Mouse (Mus musculus): ENCODE measurements at regions not wholly inside any gene's neighbourhood (a gene's known extent, or its start where the extent isn't known, plus 50 kb on each side); places are given as distances from the start of the nearest gene placed in this dataset.

- Histone ChIP-seq H3K4me1 (ENCODE audit: control insufficient read depth) (peaks cover 1% of the 10 kb centered on the region; the same call in 1 of the 2 replicates), H3K27me3 (ENCODE audit: control insufficient read depth) (no peaks in the 10 kb centered on the region)
These were observed 109.1 kb upstream of the Mef2c start for GRCm38 (mm10) chr13:83394773-83395172.

DNA sequence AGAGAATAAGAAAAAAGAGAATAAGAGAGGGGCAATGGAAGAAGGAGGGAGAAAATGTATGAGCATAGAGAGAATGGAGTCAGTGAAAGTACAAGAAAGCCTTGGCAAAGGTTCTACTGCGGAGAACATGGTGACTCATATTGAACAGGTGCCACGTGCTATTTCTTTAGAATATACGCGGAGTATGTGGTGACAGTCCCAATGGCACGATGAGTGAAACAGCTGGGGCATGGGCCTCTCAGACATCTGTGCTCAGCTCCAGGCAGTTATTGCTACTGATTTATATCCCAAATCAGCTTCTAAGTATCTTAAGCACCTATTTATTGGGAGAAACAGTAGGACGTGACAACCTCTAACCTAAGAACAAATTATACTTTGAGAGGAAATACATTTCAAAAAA lies 104.5 kb upstream of the Mef2c start:
- Histone ChIP-seq H3K4me1 (ENCODE audit: control insufficient read depth) (no peaks in the 10 kb centered on the region), H3K36me3 (ENCODE audit: control insufficient read depth) (no peaks in the 10 kb centered on the region), H3K27me3 (ENCODE audit: control insufficient read depth) (no peaks in the 10 kb centered on the region), H3K4me3 (replicated peaks) (no peak overlapping the region), H3K9me3 (ENCODE audit: control insufficient read depth, low read length) (no peaks in the 10 kb centered on the region)
- TF ChIP-seq GATA1 (IDR thresholded peaks at IDR 0.05; ENCODE audit: low read length) (no peak), TAL1 (IDR thresholded peaks at IDR 0.05; ENCODE audit: low read length) (no peak)

More at GRCm38 (mm10) chr13:83394773-83395172, 109.1 kb upstream of the Mef2c start:
- no peaks in the 10 kb centered on the region for H3K9me3 ChIP-seq (ENCODE audit: control insufficient read depth, low read length)
- no peaks in the 10 kb centered on the region for H3K36me3 ChIP-seq (ENCODE audit: control insufficient read depth)
- no peak overlapping the region for H3K4me3 ChIP-seq (replicated peaks)
- no peak for TF ChIP-seq TAL1 (IDR thresholded peaks at IDR 0.05; ENCODE audit: low read length)
- TF ChIP-seq GATA1 (IDR thresholded peaks at IDR 0.05; ENCODE audit: low read length) = no peak

GRCm38 (mm10) chr13:83439619-83440436 lies 64.0 kb upstream of the Mef2c start:
- Histone ChIP-seq H3K9me3 (ENCODE audit: control insufficient read depth, low read length) (no peaks in the 10 kb centered on the region), H3K4me3 (replicated peaks) (no peak overlapping the region), H3K27me3 (ENCODE audit: control insufficient read depth) (no peaks in the 10 kb centered on the region), H3K4me1 (ENCODE audit: control insufficient read depth) (no peaks in the 10 kb centered on the region), H3K36me3 (ENCODE audit: control insufficient read depth) (no peaks in the 10 kb centered on the region)
- TF ChIP-seq GATA1 (IDR thresholded peaks at IDR 0.05; ENCODE audit: low read length) (no peak), TAL1 (IDR thresholded peaks at IDR 0.05; ENCODE audit: low read length) (no peak)

GRCm38 (mm10) chr13:83444277-83444676 lies 59.6 kb upstream of the Mef2c start:
- TF ChIP-seq TAL1 (IDR thresholded peaks at IDR 0.05; ENCODE audit: low read length) (no peak), GATA1 (IDR thresholded peaks at IDR 0.05; ENCODE audit: low read length) (no peak)
- no peaks in the 10 kb centered on the region for H3K4me1 ChIP-seq (ENCODE audit: control insufficient read depth)
- no peaks in the 10 kb centered on the region for H3K9me3 ChIP-seq (ENCODE audit: control insufficient read depth, low read length)
- no peaks in the 10 kb centered on the region for H3K27me3 ChIP-seq (ENCODE audit: control insufficient read depth)
- no peaks in the 10 kb centered on the region for H3K36me3 ChIP-seq (ENCODE audit: control insufficient read depth)
- no peak overlapping the region for H3K4me3 ChIP-seq (replicated peaks)

GRCm38 (mm10) chr13:83450820-83451219 lies 53.0 kb upstream of the Mef2c start:
- no peak for TF ChIP-seq GATA1 (IDR thresholded peaks at IDR 0.05; ENCODE audit: low read length)
- no peak for TF ChIP-seq TAL1 (IDR thresholded peaks at IDR 0.05; ENCODE audit: low read length)
- Histone ChIP-seq H3K9me3 (ENCODE audit: control insufficient read depth, low read length) (no peaks in the 10 kb centered on the region), H3K4me1 (ENCODE audit: control insufficient read depth) (no peaks in the 10 kb centered on the region), H3K4me3 (replicated peaks) (no peak overlapping the region), H3K27me3 (ENCODE audit: control insufficient read depth) (no peaks in the 10 kb centered on the region), H3K36me3 (ENCODE audit: control insufficient read depth) (no peaks in the 10 kb centered on the region)

DNA sequence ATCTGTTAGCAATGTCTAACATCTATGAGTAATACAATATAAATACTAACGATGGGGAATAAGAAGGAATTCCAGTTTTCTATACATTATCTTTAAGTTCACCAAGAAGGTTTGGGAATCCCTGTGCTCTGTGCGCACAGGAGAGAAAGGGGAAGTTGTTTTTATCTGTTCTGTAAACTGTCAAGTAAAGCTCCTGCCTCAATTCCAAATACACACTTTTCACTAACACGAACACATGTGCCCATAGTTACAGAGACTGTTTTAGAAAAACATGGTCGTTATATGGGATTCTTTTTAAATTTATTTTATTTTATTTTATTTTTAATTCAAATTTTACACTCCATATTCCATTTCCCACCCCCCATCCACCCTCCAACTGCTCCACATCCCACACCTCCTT lies 50.8 kb upstream of the Mef2c start:
- no peaks in the 10 kb centered on the region for H3K4me1 ChIP-seq (ENCODE audit: control insufficient read depth)
- no peak overlapping the region for H3K4me3 ChIP-seq (replicated peaks)
- no peak for TF ChIP-seq GATA1 (IDR thresholded peaks at IDR 0.05; ENCODE audit: low read length)
- no peak for TF ChIP-seq TAL1 (IDR thresholded peaks at IDR 0.05; ENCODE audit: low read length)
- H3K9me3 ChIP-seq (ENCODE audit: control insufficient read depth, low read length) = no peaks in the 10 kb centered on the region
- no peaks in the 10 kb centered on the region for H3K27me3 ChIP-seq (ENCODE audit: control insufficient read depth)
- H3K36me3 ChIP-seq (ENCODE audit: control insufficient read depth) = no peaks in the 10 kb centered on the region
